Mouse (Mus musculus) adrenal gland, postnatal 36 days (tissue): ENCODE data around the gene Bag6. TPM values are rescaled to one million over a fixed set of nuclear protein-coding genes. Genes with fewer than 3 reads are reported as not detected.
A peak's percentile ranks its signal among the peaks of the same experiment; 100 is the strongest.

Source experiments
- DNase-seq, 2 experiments: peaks; one replicate each; pipeline ENCODE4 v3.0.0; 2021; ENCODE audit warnings: mixed read lengths in 1 of 2
- total RNA-seq, 2 experiments: library from RNA; stranded (reverse); gene quantifications; 2 replicates each; pipeline ENCODE4 v1.2.3; 2021

The Bag6 gene
- total RNA-seq, 2 experiments from 2014 or later: 372 to 389 TPM

GRCm38 (mm10) chr17:35167794-35168193, 32.8 kb downstream of the Bag6 start:
- DNase-seq: no peak

GRCm38 (mm10) chr17:35168541-35169207, 33.7 kb downstream of the Bag6 start:
- DNase-seq: no peak

GRCm38 (mm10) chr17:35172445-35173234, 37.7 kb downstream of the Bag6 start:
- no peak for DNase-seq

- DNase-seq: no peak
Observed at GRCm38 (mm10) chr17:35173329-35173728, 38.4 kb downstream of the Bag6 start.

GRCm38 (mm10) chr17:35174201-35174977, 39.4 kb downstream of the Bag6 start:
- no peak for DNase-seq

GRCm38 (mm10) chr17:35175382-35175781, 40.4 kb downstream of the Bag6 start:
- DNase-seq: no peak

- DNase-seq: no peak
Observed at GRCm38 (mm10) chr17:35175968-35176367, 41.0 kb downstream of the Bag6 start, which contains the start of gene Aif1. TSS of gene Aif1 (minus strand) at chr17:35176068.

- peak; percentile 85 to 92 for DNase-seq
Observed at GRCm38 (mm10) chr17:35178528-35178927, 43.5 kb downstream of the Bag6 start.

GRCm38 (mm10) chr17:35180093-35180492, 45.1 kb downstream of the Bag6 start:
- no peak for DNase-seq

GRCm38 (mm10) chr17:35185639-35186611, 50.9 kb downstream of the Bag6 start:
- peak; percentile 86 to 89 for DNase-seq

- DNase-seq: peak in 1 of 2 experiments; percentile 32
Observed at GRCm38 (mm10) chr17:35186681-35187080, 51.7 kb downstream of the Bag6 start.

GRCm38 (mm10) chr17:35187345-35187744, 52.4 kb downstream of the Bag6 start:
- no peak for DNase-seq

- no peak for DNase-seq
Observed at GRCm38 (mm10) chr17:35187959-35188610, 53.1 kb downstream of the Bag6 start, which contains the start of gene Lst1. TSS of gene Lst1 (minus strand) at chr17:35188439.

- no peak for DNase-seq
Observed at GRCm38 (mm10) chr17:35189186-35189585, 54.2 kb downstream of the Bag6 start.

GRCm38 (mm10) chr17:35190096-35190495, 55.1 kb downstream of the Bag6 start:
- DNase-seq: no peak

- DNase-seq: no peak
Observed at GRCm38 (mm10) chr17:35191723-35192122, 56.7 kb downstream of the Bag6 start.

- peak in 1 of 2 experiments; percentile 37 for DNase-seq
Observed at GRCm38 (mm10) chr17:35192924-35193323, 57.9 kb downstream of the Bag6 start.

GRCm38 (mm10) chr17:35193881-35194843, 59.2 kb downstream of the Bag6 start, which contains the start of gene Ltb:
TSS of gene Ltb (plus strand) at chr17:35194439.
- DNase-seq: peak; percentile 67 to 71
